Mouse (Mus musculus): ENCODE data around the gene Cox6b2.

DNA sequence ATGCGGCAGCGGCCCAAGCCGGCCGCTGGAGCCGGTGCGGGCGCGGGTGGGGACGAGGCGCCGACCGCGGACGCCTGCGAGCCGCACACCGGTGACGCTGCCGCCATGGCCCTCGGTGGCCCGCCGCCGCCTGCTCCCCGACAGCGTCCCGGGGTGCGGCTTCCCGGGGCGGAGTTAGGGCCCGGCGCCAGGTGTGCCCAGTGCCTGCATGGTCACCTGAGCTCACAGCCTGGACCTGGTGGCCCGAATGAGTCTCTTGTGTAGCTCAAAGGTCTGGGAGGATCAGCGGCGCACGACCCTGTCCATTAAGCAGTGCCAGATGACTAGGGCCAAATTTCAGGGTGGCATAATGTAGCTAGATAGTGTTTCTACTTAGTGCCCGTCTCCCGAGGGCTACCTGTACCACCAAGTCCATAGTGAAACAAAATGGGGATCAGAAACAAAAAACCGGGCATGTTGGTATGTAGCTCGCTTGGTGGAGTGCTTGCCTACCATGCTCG lies 36.6 kb upstream of the Cox6b2 start, which contains the start of gene Tmem238:
- TF ChIP-seq POLR2A (IDR thresholded peaks at IDR 0.05; ENCODE audit: low read depth, low read length) (peak; percentile 12), CTCF (conservative IDR thresholded peaks at IDR 0.05; ENCODE audit: insufficient read depth, insufficient read length, low read depth, low read length) (no peak)
